Comparison of ENCODE assay signal across 8 mouse cellular contexts in genomic region chr19:5798700-5799479, GRCm38 (mm10). TPM values are rescaled to one million over a fixed set of nuclear protein-coding genes. Genes with fewer than 3 reads are reported as not detected.
DNase-seq lines count a peak whose midpoint lies in the region; ATAC-seq and TF ChIP-seq lines count a peak whose summit lies in the region.

No protein-coding gene starts in this region.

- ATAC-seq in forebrain, embryonic 13.5 days: no peak
- no peak for ATAC-seq in neural tube, embryonic 14.5 days (ENCODE audit: low read depth)

- peak; percentile 50 for TF ChIP-seq POLR2A in kidney, adult 2 months (IDR thresholded peaks at IDR 0.05; ENCODE audit: low read depth, low read length)

- no peak for TF ChIP-seq CTCF in kidney, adult 2 months (conservative IDR thresholded peaks at IDR 0.05; ENCODE audit: insufficient read depth, insufficient read length, low read depth, low read length)

- peaks cover 4% of the 10 kb centered on the region; the same call in 1 of the 2 replicates for H3K4me1 ChIP-seq in kidney, adult 2 months (ENCODE audit: control insufficient read depth, insufficient read depth, low read length)
- peaks cover 45% of the 10 kb centered on the region for H3K4me1 ChIP-seq in forebrain, embryonic 13.5 days
- H3K4me1 ChIP-seq in neural tube, embryonic 14.5 days (ENCODE audit: control insufficient read depth, insufficient read depth, low read length): peaks cover 34% of the 10 kb centered on the region

- no peaks in the 10 kb centered on the region for H3K9me3 ChIP-seq in forebrain, embryonic 13.5 days (replicated peaks)
- H3K9me3 ChIP-seq in neural tube, embryonic 14.5 days (ENCODE audit: control insufficient read depth, low read length): no peaks in the 10 kb centered on the region

- no peak for DNase-seq in kidney, adult 2 months
- DNase-seq in kidney, postnatal 14 days: no peak
- peak; percentile 46 for DNase-seq in MN1 (ENCODE audit: low spot score)
- DNase-seq in liver: peak; percentile 72
- DNase-seq in gastrocnemius, postnatal 10 days: no peak
- DNase-seq in frontal cortex, postnatal 25 days (ENCODE audit: low spot score in 2 of 2): no peak

- 0 out of 2 replicates have a peak overlapping the region, but pooled peaks have one; percentile 15 for H3K27ac ChIP-seq in kidney, adult 2 months (ENCODE audit: insufficient read depth, low read depth, low read length)
- H3K27ac ChIP-seq in forebrain, embryonic 13.5 days: no peak overlapping the region
- no peak overlapping the region for H3K27ac ChIP-seq in neural tube, embryonic 14.5 days (ENCODE audit: low read depth, low read length)

- peak overlapping the region; percentile 75 for H3K4me3 ChIP-seq in kidney, adult 2 months (ENCODE audit: insufficient read depth, low read depth, low read length)
- H3K4me3 ChIP-seq in forebrain, embryonic 13.5 days: peak overlapping the region; percentile 98
- H3K4me3 ChIP-seq in neural tube, embryonic 14.5 days (ENCODE audit: low read depth, low read length): peak overlapping the region; percentile 98

- no peaks in the 10 kb centered on the region for H3K27me3 ChIP-seq in kidney, adult 2 months (replicated peaks; ENCODE audit: control insufficient read depth, insufficient read depth, low read length)
- H3K27me3 ChIP-seq in forebrain, embryonic 13.5 days: no peaks in the 10 kb centered on the region
- peaks cover 4% of the 10 kb centered on the region; the same call in 1 of the 2 replicates for H3K27me3 ChIP-seq in neural tube, embryonic 14.5 days (ENCODE audit: control insufficient read depth, insufficient read depth, low read length)

- H3K36me3 ChIP-seq in kidney, adult 2 months (ENCODE audit: control insufficient read depth, insufficient read depth, low read length): peaks cover 42% of the 10 kb centered on the region
- peaks cover 44% of the 10 kb centered on the region for H3K36me3 ChIP-seq in forebrain, embryonic 13.5 days (ENCODE audit: poor library complexity, severe bottlenecking)
- H3K36me3 ChIP-seq in neural tube, embryonic 14.5 days (ENCODE audit: control insufficient read depth, insufficient read depth, low read length): peaks cover 34% of the 10 kb centered on the region

- H3K9ac ChIP-seq in forebrain, embryonic 13.5 days: peak overlapping the region; percentile 99
- H3K9ac ChIP-seq in neural tube, embryonic 14.5 days (replicated peaks; ENCODE audit: low read depth, low read length): peak overlapping the region; percentile 95

- WGBS in kidney, adult 2 months: under 1% methylated on average over 7 of the region's 7 CpGs
- under 1% methylated on average over 7 of the region's 7 CpGs for WGBS in forebrain, embryonic 13.5 days
- WGBS in neural tube, embryonic 14.5 days: 2% methylated on average over 7 of the region's 7 CpGs

- peak overlapping the region; percentile 99 for H3K4me2 ChIP-seq in forebrain, embryonic 13.5 days
- H3K4me2 ChIP-seq in neural tube, embryonic 14.5 days (ENCODE audit: low read depth, low read length): peak overlapping the region; percentile 100

RNA-seq across cellular contexts. Expression of gene Scyl1, which starts 27.7 kb away (rescaled TPM):
- 107 and 134 TPM in 2 replicates for polyA plus RNA-seq in kidney, adult 2 months (2012; rRNA removed)
- polyA plus RNA-seq in forebrain, embryonic 13.5 days (2015; fragmentation: Nextera tagmentation; extraction: Ambion mirVana): 56.4 and 62.6 TPM in 2 replicates
- polyA plus RNA-seq in neural tube, embryonic 14.5 days (2014; fragmentation: Nextera tagmentation; extraction: Ambion mirVana): 78.5 and 78.6 TPM in 2 replicates
- total RNA-seq in gastrocnemius, postnatal 10 days (2021): 10 to 100 TPM; 56.0 to 59.6 TPM

RNA-seq across cellular contexts. Expression of gene Ltbp3, which starts 58.2 kb away (rescaled TPM):
- polyA plus RNA-seq in kidney, adult 2 months (2012; rRNA removed): 52.8 and 61.8 TPM in 2 replicates
- 8.3 and 13.1 TPM in 2 replicates for polyA plus RNA-seq in forebrain, embryonic 13.5 days (2015; fragmentation: Nextera tagmentation; extraction: Ambion mirVana)
- 14.0 and 25.7 TPM in 2 replicates for polyA plus RNA-seq in neural tube, embryonic 14.5 days (2014; fragmentation: Nextera tagmentation; extraction: Ambion mirVana)
- total RNA-seq in gastrocnemius, postnatal 10 days (2021): 100 to 1,000 TPM in 1 of 2 experiments, 10 to 100 TPM in 1; 88.0 to 113 TPM

Comparison
In these comparisons a context has a peak if more than half of its experiments do, and no peak if none do; other contexts are left out.
1. DNase-seq: peak in MN1 (single experiment) and liver (single experiment); none in kidney, adult 2 months (single experiment), kidney, postnatal 14 days (single experiment), gastrocnemius, postnatal 10 days (single experiment) and frontal cortex, postnatal 25 days (0 of 2).
2. Peak in every context shown above with its lines, with median percentiles within 50 percentile points of each other: H3K4me3 ChIP-seq.